Mouse (Mus musculus) embryo, embryonic 9.5 days (tissue): Measurements from ENCODE around the gene Foxc2.
A peak's percentile ranks its signal among the peaks of the same experiment; 100 is the strongest.
"Not testable (repeated sequence)": the region's sequence is repeated elsewhere in the genome, so short reads cannot be mapped to it uniquely, and the experiment has no call there.

Experiments used
- DNase-seq: peaks from one replicate; pipeline ENCODE4 v3.0.0-alpha.2; 2017; ENCODE audit errors: extremely low spot score

Foxc2 gene

DNA sequence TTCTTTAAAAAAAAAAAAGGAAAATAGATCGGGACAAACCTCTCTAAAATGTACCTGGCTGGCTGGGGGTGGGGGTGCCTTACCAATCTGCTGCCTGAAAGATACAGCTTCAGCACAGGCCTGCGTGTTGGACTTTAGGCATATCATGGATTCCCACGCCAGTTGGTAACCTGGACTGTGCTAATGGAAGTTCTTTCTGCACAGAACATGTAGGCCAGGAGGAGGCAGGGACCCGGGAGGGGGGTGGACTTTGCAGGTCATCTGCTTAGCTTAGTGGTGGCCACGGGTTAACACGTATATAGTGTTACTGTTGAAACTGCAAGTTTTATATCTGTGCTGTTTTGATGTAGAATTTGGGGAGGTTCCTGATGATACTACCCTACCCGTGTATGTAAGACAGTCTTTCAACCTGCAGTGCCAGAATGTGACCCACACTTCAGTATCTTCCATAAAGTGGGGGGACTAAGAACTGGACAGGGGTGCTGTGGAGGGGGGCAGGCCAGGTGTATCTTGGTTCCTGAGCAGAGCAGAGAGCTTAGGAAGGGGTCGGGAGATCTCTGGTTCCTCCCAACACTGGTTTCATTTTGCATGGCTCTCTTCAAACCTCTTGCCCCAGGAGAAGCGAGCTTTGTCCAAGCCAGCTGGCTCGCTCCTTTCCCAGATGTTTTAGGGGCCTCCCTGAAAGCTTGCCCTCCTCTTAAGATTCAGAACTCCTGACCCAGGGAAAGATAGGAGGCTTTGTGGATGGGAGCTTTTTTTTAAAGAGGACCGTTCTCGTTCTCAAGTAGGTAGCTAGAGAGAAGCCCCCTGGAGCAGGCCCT is 3.9 kb downstream of the Foxc2 start:
- peak; percentile 29 for DNase-seq

- peak; percentile 20 for DNase-seq
These were observed 4.8 kb downstream of the Foxc2 start for GRCm38 (mm10) chr8:121120456-121121419.

DNA sequence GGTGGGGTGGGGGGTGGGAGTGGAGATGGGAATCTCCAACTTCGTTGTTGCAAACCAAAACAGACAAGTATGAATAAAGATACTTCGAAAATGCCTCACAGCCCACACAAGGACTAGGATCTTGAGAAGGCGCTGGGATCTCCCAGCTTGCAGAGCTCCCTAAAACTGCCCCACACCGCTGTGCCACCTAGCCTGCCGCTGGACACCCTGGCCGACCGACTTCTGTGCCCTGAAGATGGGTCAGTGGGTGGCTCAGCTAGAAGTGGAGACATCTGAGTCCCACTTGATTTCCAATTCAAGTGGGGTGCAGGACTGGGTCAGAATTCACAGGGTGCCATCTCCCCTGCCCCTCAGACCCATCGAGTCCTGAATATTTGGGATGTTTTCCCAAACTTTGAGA is 5.7 kb downstream of the Foxc2 start:
- peak; percentile 25 for DNase-seq

DNA sequence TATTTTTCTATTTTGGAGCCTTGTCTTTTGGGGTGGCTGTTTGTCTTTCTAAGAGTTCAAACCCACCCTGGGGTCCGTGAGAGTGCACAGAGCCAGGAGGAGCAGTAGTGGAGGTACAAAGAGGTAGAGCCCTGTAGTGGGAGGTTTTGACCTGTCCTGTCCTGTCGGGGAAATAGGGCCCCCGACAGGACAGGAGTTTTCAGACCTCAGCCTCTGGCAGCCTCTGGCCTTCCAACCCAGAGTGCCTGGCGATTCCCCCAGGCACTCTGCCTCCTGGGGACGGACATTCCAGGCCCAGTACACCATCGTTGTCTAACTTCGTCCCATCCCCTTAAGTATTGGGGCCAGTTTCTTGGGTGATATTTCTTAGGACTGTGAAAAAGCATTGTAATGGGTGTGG is 6.4 kb downstream of the Foxc2 start:
- no peak for DNase-seq

DNA sequence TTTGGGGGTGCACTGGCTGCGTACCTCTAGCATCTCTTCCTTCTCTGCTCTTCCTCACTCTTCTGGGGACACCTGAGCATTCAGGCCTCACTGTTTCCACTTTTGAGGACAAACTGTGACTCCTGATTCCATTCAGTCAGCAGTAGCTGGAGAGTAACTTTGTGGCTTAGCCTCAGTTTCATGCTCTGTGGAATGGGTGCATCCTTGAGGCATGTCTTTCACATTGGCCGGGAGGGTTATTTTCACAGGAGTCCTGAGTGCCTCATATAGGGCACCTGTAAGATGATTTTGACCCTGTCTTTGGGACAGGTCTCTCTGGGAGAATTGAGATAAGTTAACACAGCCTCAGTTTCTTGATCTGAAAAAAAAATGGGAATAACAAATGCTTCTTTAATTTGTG is 7.1 kb downstream of the Foxc2 start:
- DNase-seq = no peak

- DNase-seq = peak; percentile 43
These were observed 8.7 kb downstream of the Foxc2 start for GRCm38 (mm10) chr8:121124547-121125239.

DNA sequence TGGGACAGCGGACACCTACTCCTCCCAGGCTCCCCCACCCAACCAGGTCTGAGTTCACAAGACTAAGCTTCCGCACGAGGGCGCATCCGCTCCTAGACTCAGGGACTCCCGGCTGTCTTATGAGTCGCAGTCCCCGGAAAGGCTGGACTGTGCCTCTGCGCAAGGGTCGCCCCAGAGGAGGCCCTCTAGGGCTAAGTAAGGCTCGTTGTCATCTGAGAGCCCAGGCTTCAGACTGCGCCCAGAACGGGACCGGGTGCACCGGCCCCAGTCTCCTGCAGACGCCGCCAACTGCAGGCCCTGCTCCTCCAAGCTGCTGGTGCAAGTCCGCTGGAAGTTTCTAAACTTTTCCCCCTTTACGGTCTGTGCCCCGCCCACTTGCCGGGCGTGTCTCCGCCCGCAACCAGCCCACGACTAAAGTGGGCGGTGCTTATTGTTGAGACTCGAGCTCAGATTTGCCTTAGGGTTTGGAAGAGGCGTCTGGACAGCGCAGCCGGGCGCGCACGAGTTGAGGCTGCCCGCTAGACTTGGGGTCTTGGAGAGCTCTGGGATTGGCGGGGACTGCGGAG is 9.4 kb downstream of the Foxc2 start:
- peak; percentile 90 for DNase-seq

DNA sequence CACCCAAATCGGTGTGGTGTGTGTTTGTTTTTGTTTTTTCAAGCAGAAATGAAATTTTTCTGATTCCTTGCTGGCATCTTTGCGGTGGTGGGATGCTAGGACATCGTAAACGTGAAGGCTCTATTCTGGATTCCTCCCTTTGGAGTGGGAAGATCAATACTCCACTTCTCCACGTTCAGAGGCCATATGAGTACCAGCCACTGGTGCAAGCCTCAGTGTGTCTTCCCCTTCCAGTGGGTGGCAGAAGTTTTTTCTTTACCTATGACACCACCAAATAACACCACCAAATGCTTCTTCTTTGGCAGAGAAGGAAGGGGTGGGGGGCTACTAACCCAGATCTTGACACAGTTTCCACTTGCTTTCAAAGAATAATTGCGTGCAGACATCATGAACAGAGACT is 10.2 kb downstream of the Foxc2 start:
- DNase-seq = peak; percentile 17

DNA sequence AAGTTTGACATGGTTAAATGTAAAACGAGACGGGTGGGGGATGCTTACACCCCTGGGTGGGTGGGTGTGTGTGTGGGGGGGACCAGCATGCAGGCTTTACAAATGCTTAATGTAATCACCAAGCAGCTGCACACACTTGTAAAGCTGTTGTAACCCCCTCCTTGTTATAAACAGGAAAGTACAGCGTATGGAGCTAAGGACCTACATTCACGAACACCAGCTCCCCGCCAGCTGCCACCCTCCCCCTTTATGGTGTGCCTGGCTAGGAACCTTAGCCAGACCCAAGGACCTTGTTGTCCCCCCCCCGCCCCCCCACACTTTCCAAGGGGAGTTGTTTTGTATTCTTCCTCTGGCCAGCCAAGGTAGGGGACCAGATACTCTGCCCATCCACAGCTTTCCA is 10.7 kb downstream of the Foxc2 start:
- DNase-seq = no peak

DNA sequence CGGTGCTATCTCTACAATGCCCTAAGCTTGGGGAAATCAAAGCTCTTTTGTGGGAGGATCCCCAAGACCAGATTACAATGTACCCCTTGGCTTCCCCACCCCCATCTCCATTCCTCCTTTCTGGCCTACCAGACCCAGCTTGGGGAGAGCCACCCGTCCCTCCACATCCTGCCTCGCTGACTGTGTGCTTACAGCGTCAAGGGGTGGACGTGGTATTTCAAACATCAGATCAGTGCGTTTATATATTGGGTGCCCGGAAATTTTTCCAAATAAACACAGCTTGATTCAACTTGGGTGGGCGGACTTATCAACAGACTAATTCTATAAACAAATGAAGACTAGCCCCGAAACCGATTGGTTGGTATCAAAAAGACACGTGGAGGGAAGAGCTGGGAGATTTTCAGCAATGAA is 11.3 kb downstream of the Foxc2 start:
- DNase-seq = peak; percentile 32

DNA sequence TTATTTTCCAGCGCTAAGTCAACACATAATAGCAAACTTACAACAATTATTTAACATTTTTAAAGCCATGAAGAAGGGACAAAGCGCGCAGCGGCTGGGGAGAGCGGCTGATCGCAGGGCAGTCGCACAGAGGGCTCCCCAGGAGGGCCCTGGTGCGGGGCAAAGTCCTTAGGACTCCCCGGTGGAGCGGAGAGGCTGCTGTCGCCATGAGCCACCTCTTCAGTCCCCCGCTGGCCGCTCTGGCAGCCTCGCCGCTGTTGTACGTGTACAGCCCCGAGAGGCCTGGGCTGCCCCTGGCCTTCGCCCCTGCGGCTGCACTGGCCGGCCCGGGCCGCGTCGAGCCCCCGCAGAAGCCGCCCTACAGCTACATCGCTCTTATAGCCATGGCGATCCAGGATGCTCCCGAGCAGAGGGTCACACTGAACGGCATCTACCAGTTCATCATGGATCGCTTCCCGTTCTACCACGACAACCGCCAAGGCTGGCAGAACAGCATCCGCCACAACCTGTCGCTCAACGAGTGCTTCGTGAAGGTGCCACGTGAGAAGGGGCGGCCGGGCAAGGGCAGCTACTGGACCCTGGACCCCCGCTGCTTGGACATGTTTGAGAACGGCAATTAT is 11.9 kb downstream of the Foxc2 start, which contains the start of gene Foxl1:
Foxl1 (plus strand) TSS at position 185 of the 620 bp plus-strand sequence.
- peak; percentile 62 for DNase-seq

GRCm38 (mm10) chr8:121128531-121129264 is 12.7 kb downstream of the Foxc2 start:
- peak; percentile 45 for DNase-seq

- DNase-seq = no peak
These were observed 13.4 kb downstream of the Foxc2 start for GRCm38 (mm10) chr8:121129265-121129940.

DNA sequence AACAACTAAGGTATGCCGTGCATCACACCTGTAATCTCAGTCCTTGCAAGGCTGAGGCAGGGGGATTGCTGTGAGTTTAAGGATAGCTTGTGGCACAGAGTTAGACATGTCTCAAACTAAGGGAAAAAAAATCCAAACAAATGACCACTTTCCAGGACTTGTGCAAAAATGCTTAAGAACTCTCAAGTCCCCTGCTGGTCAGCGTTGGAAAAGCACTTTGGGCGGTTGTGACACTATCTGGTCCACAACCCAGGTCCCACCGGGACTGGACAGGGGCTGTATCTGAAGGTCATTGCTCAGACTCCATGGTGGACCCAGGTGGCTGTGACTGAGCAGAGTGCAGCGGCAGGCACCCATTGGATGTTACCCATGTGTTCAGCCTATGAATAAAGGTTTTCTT is 14.6 kb downstream of the Foxc2 start:
- peak; percentile 58 for DNase-seq

GRCm38 (mm10) chr8:121132961-121133513 is 17.1 kb downstream of the Foxc2 start:
- no peak for DNase-seq

GRCm38 (mm10) chr8:121134102-121134501 is 18.1 kb downstream of the Foxc2 start:
- DNase-seq = no peak

- no peak for DNase-seq
These were observed 18.5 kb downstream of the Foxc2 start for GRCm38 (mm10) chr8:121134512-121134911.

GRCm38 (mm10) chr8:121136856-121137255 is 20.9 kb downstream of the Foxc2 start:
- no peak for DNase-seq

- DNase-seq = not testable (repeated sequence)
These were observed 29.6 kb downstream of the Foxc2 start for GRCm38 (mm10) chr8:121145457-121146134.
